Mouse (Mus musculus) forebrain, embryonic 15.5 days (tissue): Measurements from ENCODE around the gene Lgalsl. TPM values are rescaled to one million over a fixed set of nuclear protein-coding genes. Genes with fewer than 3 reads are reported as not detected.

Experiments
- ATAC-seq: fragments of 200-750 bp; cut with Nextera tagmentation; replicated peaks from 2 replicates; pipeline ENCODE4 v1.8.0; 2017; ENCODE audit warnings: mild to moderate bottlenecking, moderate TSS enrichment, moderate library complexity
- H3K27ac ChIP-seq: fragments of 300-500 bp; sonication (generic); replicated peaks from 2 replicates; pipeline ENCODE4 v1.5.1; 2015; ENCODE audit warnings: mild to moderate bottlenecking, inconsistent platforms
- H3K27me3 ChIP-seq: fragments of 300-500 bp; sonication (generic); 2 replicates; pipeline ENCODE4 v1.6.1; 2015; ENCODE audit warnings: inconsistent platforms
- H3K36me3 ChIP-seq: fragments of 300-500 bp; sonication (generic); 2 replicates; pipeline ENCODE4 v1.6.1; 2015; ENCODE audit warnings: mild to moderate bottlenecking, inconsistent platforms
- H3K4me1 ChIP-seq: fragments of 300-500 bp; sonication (generic); 2 replicates; pipeline ENCODE4 v1.6.1; 2015; ENCODE audit warnings: inconsistent platforms
- H3K4me2 ChIP-seq: fragments of 300-500 bp; sonication (generic); replicated peaks from 2 replicates; pipeline ENCODE4 v1.6.1; 2015; ENCODE audit warnings: mild to moderate bottlenecking, inconsistent platforms
- H3K4me3 ChIP-seq: fragments of 300-500 bp; sonication (generic); 2 replicates; pipeline ENCODE4 v1.5.1; 2015; ENCODE audit warnings: mild to moderate bottlenecking, inconsistent platforms
- H3K9ac ChIP-seq: fragments of 300-500 bp; sonication (generic); replicated peaks from 2 replicates; pipeline ENCODE4 v1.6.1; 2015; ENCODE audit warnings: mild to moderate bottlenecking, inconsistent platforms
- H3K9me3 ChIP-seq: fragments of 300-500 bp; sonication (generic); 2 replicates; pipeline ENCODE4 v1.6.1; 2016; ENCODE audit warnings: inconsistent platforms
- WGBS: fragments of 180-500 bp; shearing (Covaris S2); methylation state at CpG from one replicate; pipeline ENCODE4 v1.1.7; 2015; ENCODE audit warnings: mixed read lengths; 5-methylcytosine and 5-hydroxymethylcytosine counted together
- polyA plus RNA-seq: library from polyadenylated mRNA; unstranded; fragments of >200 nt; fragmentation: Nextera tagmentation; extraction: Ambion mirVana; gene quantifications from 2 replicates; pipeline ENCODE4 v1.2.1, GENCODE M21; 2015

Lgalsl gene
- polyA plus RNA-seq, result 79.7 and 83.8 TPM in 2 replicates

GRCm38 (mm10) chr11:20830686-20831505 is at the start of gene Lgalsl:
Gene Lgalsl (minus strand): TSS chr11:20831056.
- no peaks in the 10 kb centered on the region for H3K9me3 ChIP-seq
- peak within 1 kb of the TSS; percentile 94 for H3K27ac ChIP-seq
- H3K4me2 ChIP-seq, result peak within 1 kb of the TSS; percentile 91
- H3K4me3 ChIP-seq, result peak within 1 kb of the TSS; percentile 85
- peaks cover 29% of the 10 kb centered on the region for H3K4me1 ChIP-seq
- peaks cover 22% of the 10 kb centered on the region for H3K36me3 ChIP-seq
- peak within 1 kb of the TSS; percentile 98 for H3K9ac ChIP-seq
- under 1% methylated on average over 101 of the region's 102 CpGs for WGBS
- peak; percentile 88 for ATAC-seq
- no peaks in the 10 kb centered on the region for H3K27me3 ChIP-seq

- H3K36me3 ChIP-seq, result no peaks in the 10 kb centered on the region
- 86% methylated on average over 5 of the region's 5 CpGs for WGBS
- H3K4me1 ChIP-seq, result no peaks in the 10 kb centered on the region
- peak; percentile 70; the same call in 1 of the 2 replicates for ATAC-seq
- no peak overlapping the region for H3K4me3 ChIP-seq
- H3K9me3 ChIP-seq, result no peaks in the 10 kb centered on the region
- no peaks in the 10 kb centered on the region for H3K27me3 ChIP-seq
- H3K4me2 ChIP-seq, result no peak overlapping the region
- H3K9ac ChIP-seq, result no peak overlapping the region
- H3K27ac ChIP-seq, result no peak overlapping the region
Measured at GRCm38 (mm10) chr11:20878644-20879043, 47.8 kb upstream of the Lgalsl start.

GRCm38 (mm10) chr11:20877578-20878096 is 46.8 kb upstream of the Lgalsl start:
- Histone ChIP-seq H3K4me1 (no peaks in the 10 kb centered on the region), H3K27me3 (no peaks in the 10 kb centered on the region), H3K4me2 (no peak overlapping the region), H3K27ac (no peak overlapping the region), H3K9ac (no peak overlapping the region), H3K9me3 (no peaks in the 10 kb centered on the region), H3K4me3 (no peak overlapping the region), H3K36me3 (no peaks in the 10 kb centered on the region)
- no peak for ATAC-seq
- WGBS, result 84% methylated on average over 3 of the region's 3 CpGs

- H3K27ac ChIP-seq, result no peak overlapping the region
- no peaks in the 10 kb centered on the region for H3K4me1 ChIP-seq
- no peak overlapping the region for H3K4me2 ChIP-seq
- H3K9me3 ChIP-seq, result no peaks in the 10 kb centered on the region
- WGBS, result 68% methylated on average over 5 of the region's 5 CpGs
- no peak for ATAC-seq
- no peaks in the 10 kb centered on the region for H3K27me3 ChIP-seq
- no peaks in the 10 kb centered on the region for H3K36me3 ChIP-seq
- H3K4me3 ChIP-seq, result no peak overlapping the region
- H3K9ac ChIP-seq, result no peak overlapping the region
Measured at GRCm38 (mm10) chr11:20873386-20873785, 42.5 kb upstream of the Lgalsl start.

- Histone ChIP-seq H3K9ac (no peak overlapping the region), H3K4me3 (no peak overlapping the region), H3K27ac (no peak overlapping the region), H3K27me3 (no peaks in the 10 kb centered on the region), H3K4me1 (no peaks in the 10 kb centered on the region), H3K9me3 (no peaks in the 10 kb centered on the region), H3K36me3 (no peaks in the 10 kb centered on the region), H3K4me2 (no peak overlapping the region)
- WGBS, result 92% methylated on average over 7 of the region's 7 CpGs
- no peak for ATAC-seq
Measured at GRCm38 (mm10) chr11:20872911-20873310, 42.1 kb upstream of the Lgalsl start.

DNA sequence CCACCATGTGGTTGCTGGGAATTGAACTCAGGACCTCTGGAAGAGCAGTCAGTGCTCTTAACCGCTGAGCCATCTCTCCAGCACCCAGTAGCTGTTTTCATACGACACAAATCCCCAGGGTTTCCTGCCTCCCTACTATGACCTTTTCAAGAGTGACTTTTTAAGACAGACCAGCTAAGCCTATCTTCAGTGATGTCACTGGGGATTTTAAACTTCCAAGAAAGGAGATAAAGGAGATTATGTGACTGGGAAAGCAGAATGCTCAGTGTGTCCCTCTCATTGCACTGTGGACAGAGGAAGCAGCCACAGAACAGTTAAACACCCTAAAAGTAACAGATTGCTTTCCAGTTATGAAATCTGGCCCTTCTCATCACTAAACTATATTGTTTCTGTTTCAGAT is 41.6 kb upstream of the Lgalsl start:
- no peaks in the 10 kb centered on the region for H3K9me3 ChIP-seq
- no peak for ATAC-seq
- 76% methylated on average over 2 of the region's 2 CpGs for WGBS

DNA sequence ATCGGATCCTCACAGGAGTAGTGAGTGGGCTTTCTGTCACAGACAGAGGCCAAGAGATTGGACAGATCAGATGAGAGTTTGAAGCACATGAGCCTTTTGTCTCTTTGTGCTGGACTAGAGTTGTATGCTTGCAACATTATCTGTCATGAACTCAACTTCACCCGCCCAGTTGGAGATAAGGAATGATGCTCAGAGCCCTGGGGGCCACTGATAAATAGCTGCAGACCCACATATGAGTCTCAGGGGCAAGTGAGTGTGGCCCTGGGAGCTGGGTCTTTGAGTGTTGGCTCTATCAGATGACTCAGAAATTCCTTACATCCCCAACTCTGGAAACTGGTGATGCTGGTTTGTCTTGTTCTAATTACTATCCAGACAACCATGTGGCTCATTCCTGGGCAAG is 39.1 kb upstream of the Lgalsl start:
- 89% methylated on average over 2 of the region's 2 CpGs for WGBS
- ATAC-seq, result no peak
- Histone ChIP-seq H3K36me3 (no peaks in the 10 kb centered on the region), H3K4me3 (no peak overlapping the region), H3K9me3 (no peaks in the 10 kb centered on the region), H3K4me1 (no peaks in the 10 kb centered on the region), H3K27ac (no peak overlapping the region), H3K4me2 (no peak overlapping the region), H3K27me3 (no peaks in the 10 kb centered on the region), H3K9ac (no peak overlapping the region)

More for the DNA sequence above, 41.6 kb upstream of the Lgalsl start:
- Histone ChIP-seq H3K9ac (no peak overlapping the region), H3K27me3 (no peaks in the 10 kb centered on the region), H3K27ac (no peak overlapping the region), H3K4me3 (no peak overlapping the region), H3K36me3 (no peaks in the 10 kb centered on the region), H3K4me1 (no peaks in the 10 kb centered on the region), H3K4me2 (no peak overlapping the region)

DNA sequence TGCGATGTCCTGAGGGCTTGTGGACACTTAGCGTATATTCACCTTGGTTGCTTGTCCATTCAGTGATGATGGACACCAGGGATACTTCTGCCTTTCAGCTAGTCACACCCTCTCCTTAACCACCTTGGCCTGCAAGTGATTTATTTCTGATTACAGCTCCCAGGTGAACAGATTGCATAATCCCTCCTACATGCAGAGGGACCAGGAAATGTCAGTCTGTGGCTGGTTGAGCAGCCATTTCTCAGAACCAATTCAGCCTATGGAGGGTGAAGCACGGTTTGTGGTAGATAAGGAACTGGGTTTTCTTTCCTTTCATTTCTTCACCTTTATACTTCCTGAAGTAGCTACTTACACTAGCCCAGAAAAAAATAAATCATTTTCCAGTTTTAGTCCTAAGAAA is 34.6 kb upstream of the Lgalsl start:
- no peak for ATAC-seq
- no peak overlapping the region for H3K4me2 ChIP-seq
- H3K4me3 ChIP-seq, result no peak overlapping the region
- whole genome bisulfite sequencing, result 93% methylated on average over 3 of the region's 3 CpGs
- no peaks in the 10 kb centered on the region for H3K4me1 ChIP-seq
- no peaks in the 10 kb centered on the region for H3K9me3 ChIP-seq
- H3K36me3 ChIP-seq, result no peaks in the 10 kb centered on the region
- no peak overlapping the region for H3K27ac ChIP-seq
- no peaks in the 10 kb centered on the region for H3K27me3 ChIP-seq
- no peak overlapping the region for H3K9ac ChIP-seq

DNA sequence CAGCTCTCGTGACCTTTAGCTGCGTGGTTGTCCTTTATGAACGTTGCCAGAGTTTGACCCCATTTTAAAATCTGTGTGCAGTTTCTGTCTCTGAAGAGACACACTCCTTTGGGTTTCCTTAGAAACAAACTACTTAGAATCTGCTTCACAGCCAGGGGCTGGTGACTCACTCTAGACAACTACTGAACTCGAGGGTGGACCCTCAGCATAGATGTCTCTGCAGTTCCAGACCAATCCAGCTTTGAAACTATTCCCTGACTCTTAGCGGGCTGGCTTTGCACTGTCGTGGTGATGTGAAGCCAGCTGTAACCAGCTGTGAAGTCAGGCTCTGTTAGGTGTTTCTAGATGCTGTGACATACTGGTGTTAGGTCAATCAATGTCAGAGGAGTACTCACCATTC is 33.8 kb upstream of the Lgalsl start:
- Histone ChIP-seq H3K4me3 (no peak overlapping the region), H3K36me3 (no peaks in the 10 kb centered on the region), H3K9ac (no peak overlapping the region), H3K4me2 (no peak overlapping the region), H3K9me3 (no peaks in the 10 kb centered on the region), H3K4me1 (peaks cover 3% of the 10 kb centered on the region; the same call in 1 of the 2 replicates), H3K27me3 (no peaks in the 10 kb centered on the region), H3K27ac (no peak overlapping the region)
- 83% methylated on average over 6 of the region's 6 CpGs for WGBS
- no peak for ATAC-seq

DNA sequence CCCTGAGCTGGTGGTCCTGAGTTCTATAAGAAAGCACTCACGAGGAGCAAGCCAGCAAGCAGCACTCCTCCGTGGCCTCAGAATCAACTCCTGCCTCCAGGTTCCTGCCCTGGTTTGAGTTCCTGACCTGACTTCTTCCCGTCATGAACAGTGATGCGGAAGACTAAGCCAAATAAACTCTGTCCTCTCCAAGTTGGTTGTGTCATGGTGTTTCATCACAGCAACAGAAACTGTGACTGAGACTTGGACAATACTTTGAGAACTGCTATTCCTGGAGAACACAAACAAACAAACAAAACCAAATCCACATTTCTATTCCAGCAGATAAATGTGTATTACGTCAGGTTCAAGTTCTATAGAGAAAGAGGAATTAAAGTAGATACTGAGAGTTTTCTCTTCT is 31.2 kb upstream of the Lgalsl start:
- Histone ChIP-seq H3K27ac (no peak overlapping the region), H3K36me3 (no peaks in the 10 kb centered on the region), H3K9ac (no peak overlapping the region), H3K9me3 (no peaks in the 10 kb centered on the region), H3K4me1 (peaks cover 7% of the 10 kb centered on the region; the same call in 1 of the 2 replicates), H3K4me3 (no peak overlapping the region), H3K4me2 (no peak overlapping the region), H3K27me3 (no peaks in the 10 kb centered on the region)
- ATAC-seq, result no peak
- WGBS, result 82% methylated on average over 5 of the region's 5 CpGs

GRCm38 (mm10) chr11:20860351-20860750 is 29.5 kb upstream of the Lgalsl start:
- Histone ChIP-seq H3K4me3 (no peak overlapping the region), H3K27ac (no peak overlapping the region), H3K9ac (no peak overlapping the region), H3K9me3 (no peaks in the 10 kb centered on the region), H3K4me1 (peaks cover 12% of the 10 kb centered on the region), H3K27me3 (no peaks in the 10 kb centered on the region), H3K4me2 (no peak overlapping the region), H3K36me3 (no peaks in the 10 kb centered on the region)
- 93% methylated on average over 3 of the region's 3 CpGs for WGBS
- ATAC-seq, result no peak

DNA sequence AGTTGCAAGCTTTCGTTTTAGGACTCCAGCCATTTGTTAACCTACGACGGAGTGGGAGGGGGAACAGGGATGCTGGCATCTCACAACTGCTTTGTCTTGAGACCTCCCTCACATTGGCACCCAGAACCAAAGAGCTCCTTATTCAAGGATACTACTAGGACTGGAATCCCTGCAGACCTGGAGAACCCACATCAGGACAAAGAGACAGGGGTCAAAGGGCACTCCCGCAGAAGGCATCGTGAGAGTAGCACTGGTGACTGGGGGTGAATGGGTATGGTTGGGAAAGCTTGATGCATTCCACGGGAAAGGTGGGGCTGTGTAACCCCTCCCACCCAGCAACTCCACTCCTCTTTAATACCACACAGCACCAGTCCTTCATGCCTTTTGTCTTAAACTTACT is 29.0 kb upstream of the Lgalsl start:
- Histone ChIP-seq H3K36me3 (no peaks in the 10 kb centered on the region), H3K27ac (peak overlapping the region; percentile 76), H3K9ac (no peak overlapping the region), H3K27me3 (no peaks in the 10 kb centered on the region), H3K4me1 (peaks cover 15% of the 10 kb centered on the region), H3K9me3 (no peaks in the 10 kb centered on the region), H3K4me3 (no peak overlapping the region), H3K4me2 (no peak overlapping the region)
- no peak for ATAC-seq
- 52% methylated on average over 6 of the region's 6 CpGs for WGBS
